Mouse (Mus musculus): ENCODE measurements at regions not wholly inside any gene's neighbourhood (a gene's known extent, or its start where the extent isn't known, plus 50 kb on each side); places are given as distances from the start of the nearest gene placed in this dataset.

DNA sequence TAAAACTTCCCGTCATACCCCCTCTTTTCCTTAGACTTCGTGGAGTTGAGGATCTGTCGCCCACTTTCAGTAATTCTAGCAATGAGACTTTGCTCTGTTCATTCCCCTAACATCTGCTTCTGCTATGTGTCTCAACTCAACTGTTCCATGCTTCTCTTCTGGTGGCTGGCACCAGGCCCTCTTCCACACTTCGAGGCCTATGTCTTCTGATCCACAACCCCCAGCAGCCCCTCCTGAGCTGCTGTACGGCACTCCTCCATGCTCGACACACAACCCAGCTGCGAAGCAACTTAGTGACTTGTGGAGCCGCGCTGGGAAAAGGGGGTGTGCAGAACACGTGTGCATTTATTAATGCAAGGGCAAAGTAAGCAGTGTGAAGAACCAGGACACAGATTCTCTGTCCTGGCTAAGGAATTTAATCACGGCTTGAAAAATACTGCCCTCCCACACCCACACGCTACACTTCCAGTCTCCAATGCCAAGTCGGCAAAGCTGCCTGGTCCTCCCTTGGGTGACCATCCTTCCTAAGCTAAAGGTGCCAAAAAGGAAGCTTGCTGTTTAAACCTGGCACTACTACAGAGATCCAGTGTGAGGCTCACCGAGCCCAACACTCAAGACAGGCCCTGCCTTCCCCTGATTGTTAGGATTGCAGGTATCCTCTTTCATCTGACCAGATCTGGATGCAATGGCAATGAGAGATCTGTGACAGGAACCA is 220.8 kb upstream of the Cdh5 start:
- Histone ChIP-seq H3K4me3 (ENCODE audit: low read depth, low read length) (no peak overlapping the region), H3K4me1 (ENCODE audit: insufficient read depth, low read depth, low read length) (no peaks in the 10 kb centered on the region), H3K36me3 (replicated peaks) (no peaks in the 10 kb centered on the region), H3K27me3 (ENCODE audit: insufficient read depth, low read length) (no peaks in the 10 kb centered on the region), H3K9me3 (replicated peaks) (peaks cover 71% of the 10 kb centered on the region)
- TF ChIP-seq GATA2 (IDR thresholded peaks at IDR 0.05; ENCODE audit: borderline replicate concordance, low read depth, low read length): no peak
- no peak for TF ChIP-seq GATA1 (IDR thresholded peaks at IDR 0.05; ENCODE audit: borderline replicate concordance, low read length)
- TF ChIP-seq TAL1 (conservative IDR thresholded peaks at IDR 0.05; ENCODE audit: low read depth, low read length): no peak
- no peak for TF ChIP-seq CTCF (IDR thresholded peaks at IDR 0.05; ENCODE audit: low read depth, low read length)
- TF ChIP-seq POLR2AphosphoS5 (IDR thresholded peaks at IDR 0.05; ENCODE audit: insufficient replicate concordance, low read depth, low read length): no peak
- no peak for ATAC-seq (ENCODE audit: extremely low read depth, insufficient number of reproducible peaks, low FRiP score, poor library complexity, severe bottlenecking)
- DNase-seq (ENCODE audit: low spot score): no peak

GRCm38 (mm10) chr8:103881146-103881486 is 220.3 kb upstream of the Cdh5 start:
- DNase-seq (ENCODE audit: low spot score): no peak
- ATAC-seq (ENCODE audit: extremely low read depth, insufficient number of reproducible peaks, low FRiP score, poor library complexity, severe bottlenecking): no peak
- H3K9me3 ChIP-seq (replicated peaks): peaks cover 68% of the 10 kb centered on the region
- H3K27me3 ChIP-seq (ENCODE audit: insufficient read depth, low read length): no peaks in the 10 kb centered on the region
- no peak overlapping the region for H3K4me3 ChIP-seq (ENCODE audit: low read depth, low read length)
- no peaks in the 10 kb centered on the region for H3K4me1 ChIP-seq (ENCODE audit: insufficient read depth, low read depth, low read length)
- TF ChIP-seq CTCF (IDR thresholded peaks at IDR 0.05; ENCODE audit: low read depth, low read length) (no peak), POLR2AphosphoS5 (IDR thresholded peaks at IDR 0.05; ENCODE audit: insufficient replicate concordance, low read depth, low read length) (no peak), GATA2 (IDR thresholded peaks at IDR 0.05; ENCODE audit: borderline replicate concordance, low read depth, low read length) (no peak), GATA1 (IDR thresholded peaks at IDR 0.05; ENCODE audit: borderline replicate concordance, low read length) (no peak), TAL1 (conservative IDR thresholded peaks at IDR 0.05; ENCODE audit: low read depth, low read length) (no peak)
- H3K36me3 ChIP-seq (replicated peaks): no peaks in the 10 kb centered on the region

- Histone ChIP-seq H3K4me3 (ENCODE audit: low read depth, low read length) (no peak overlapping the region), H3K27me3 (ENCODE audit: insufficient read depth, low read length) (no peaks in the 10 kb centered on the region), H3K4me1 (ENCODE audit: insufficient read depth, low read depth, low read length) (no peaks in the 10 kb centered on the region), H3K9me3 (replicated peaks) (peaks cover 67% of the 10 kb centered on the region), H3K36me3 (replicated peaks) (no peaks in the 10 kb centered on the region)
- no peak for TF ChIP-seq TAL1 (conservative IDR thresholded peaks at IDR 0.05; ENCODE audit: low read depth, low read length)
- no peak for TF ChIP-seq GATA2 (IDR thresholded peaks at IDR 0.05; ENCODE audit: borderline replicate concordance, low read depth, low read length)
- TF ChIP-seq GATA1 (IDR thresholded peaks at IDR 0.05; ENCODE audit: borderline replicate concordance, low read length): no peak
- TF ChIP-seq CTCF (IDR thresholded peaks at IDR 0.05; ENCODE audit: low read depth, low read length): no peak
- TF ChIP-seq POLR2AphosphoS5 (IDR thresholded peaks at IDR 0.05; ENCODE audit: insufficient replicate concordance, low read depth, low read length): no peak
- ATAC-seq (ENCODE audit: extremely low read depth, insufficient number of reproducible peaks, low FRiP score, poor library complexity, severe bottlenecking) (no peak), DNase-seq (ENCODE audit: low spot score) (no peak)
Measured at GRCm38 (mm10) chr8:103884873-103885780, 216.3 kb upstream of the Cdh5 start.

DNA sequence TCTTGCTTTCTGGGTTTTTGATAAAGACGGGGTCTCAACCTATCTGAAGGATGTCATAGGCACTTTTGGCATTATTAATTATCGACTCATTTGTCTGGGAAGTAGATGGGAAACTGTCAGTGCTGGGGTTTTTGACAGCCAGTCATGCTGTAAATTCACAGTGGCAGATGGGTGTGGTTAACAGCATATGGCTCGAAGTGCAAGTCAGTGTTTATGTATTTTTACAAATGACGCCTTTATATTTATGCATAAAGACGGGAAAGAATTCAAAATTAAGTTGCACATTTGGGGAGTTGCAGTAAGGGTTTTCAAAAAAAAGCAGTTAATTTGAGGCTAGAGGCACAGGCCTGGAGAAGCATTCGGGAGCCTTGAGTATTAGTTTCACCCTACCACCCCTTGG is 206.8 kb upstream of the Cdh5 start:
- TF ChIP-seq TAL1 (conservative IDR thresholded peaks at IDR 0.05; ENCODE audit: low read depth, low read length) (no peak), POLR2AphosphoS5 (IDR thresholded peaks at IDR 0.05; ENCODE audit: insufficient replicate concordance, low read depth, low read length) (no peak), GATA1 (IDR thresholded peaks at IDR 0.05; ENCODE audit: borderline replicate concordance, low read length) (no peak), CTCF (IDR thresholded peaks at IDR 0.05; ENCODE audit: low read depth, low read length) (no peak), GATA2 (IDR thresholded peaks at IDR 0.05; ENCODE audit: borderline replicate concordance, low read depth, low read length) (no peak)

GRCm38 (mm10) chr8:103895132-103895531 is 206.3 kb upstream of the Cdh5 start:
- TF ChIP-seq TAL1 (conservative IDR thresholded peaks at IDR 0.05; ENCODE audit: low read depth, low read length): no peak
- TF ChIP-seq GATA2 (IDR thresholded peaks at IDR 0.05; ENCODE audit: borderline replicate concordance, low read depth, low read length): no peak
- no peak overlapping the region for H3K4me3 ChIP-seq (ENCODE audit: low read depth, low read length)
- H3K9me3 ChIP-seq (replicated peaks): peaks cover 53% of the 10 kb centered on the region
- H3K27me3 ChIP-seq (ENCODE audit: insufficient read depth, low read length): no peaks in the 10 kb centered on the region
- DNase-seq (ENCODE audit: low spot score) (no peak), ATAC-seq (ENCODE audit: extremely low read depth, insufficient number of reproducible peaks, low FRiP score, poor library complexity, severe bottlenecking) (no peak)
- H3K4me1 ChIP-seq (ENCODE audit: insufficient read depth, low read depth, low read length): no peaks in the 10 kb centered on the region
- no peaks in the 10 kb centered on the region for H3K36me3 ChIP-seq (replicated peaks)

More for the DNA sequence above, 206.8 kb upstream of the Cdh5 start:
- no peaks in the 10 kb centered on the region for H3K36me3 ChIP-seq (replicated peaks)
- no peaks in the 10 kb centered on the region for H3K27me3 ChIP-seq (ENCODE audit: insufficient read depth, low read length)
- DNase-seq (ENCODE audit: low spot score) (no peak), ATAC-seq (ENCODE audit: extremely low read depth, insufficient number of reproducible peaks, low FRiP score, poor library complexity, severe bottlenecking) (no peak)
- H3K4me1 ChIP-seq (ENCODE audit: insufficient read depth, low read depth, low read length): no peaks in the 10 kb centered on the region
- no peak overlapping the region for H3K4me3 ChIP-seq (ENCODE audit: low read depth, low read length)
- H3K9me3 ChIP-seq (replicated peaks): peaks cover 57% of the 10 kb centered on the region

DNA sequence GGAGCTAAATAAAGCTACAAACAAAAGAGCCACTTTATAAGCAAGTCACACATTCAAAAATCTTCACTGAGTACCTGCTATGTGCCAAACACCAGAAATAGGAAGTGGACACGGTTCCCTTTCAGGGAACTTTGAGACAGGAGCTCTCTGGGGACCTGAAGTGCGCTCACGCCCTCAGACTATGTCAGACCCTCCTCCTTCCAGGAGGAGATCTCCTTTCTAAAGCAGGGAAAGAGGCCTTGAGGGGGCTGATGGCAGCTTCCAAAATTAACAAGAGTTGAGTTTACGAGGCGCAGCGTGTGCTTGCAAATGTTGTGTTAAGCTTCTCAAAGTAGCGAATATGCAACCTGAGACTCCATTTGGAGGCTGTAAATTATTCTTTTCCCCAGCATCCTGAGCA is 204.0 kb upstream of the Cdh5 start:
- TF ChIP-seq GATA1 (IDR thresholded peaks at IDR 0.05; ENCODE audit: borderline replicate concordance, low read length) (no peak), POLR2AphosphoS5 (IDR thresholded peaks at IDR 0.05; ENCODE audit: insufficient replicate concordance, low read depth, low read length) (no peak), TAL1 (conservative IDR thresholded peaks at IDR 0.05; ENCODE audit: low read depth, low read length) (no peak), CTCF (IDR thresholded peaks at IDR 0.05; ENCODE audit: low read depth, low read length) (no peak), GATA2 (IDR thresholded peaks at IDR 0.05; ENCODE audit: borderline replicate concordance, low read depth, low read length) (no peak)
- ATAC-seq (ENCODE audit: extremely low read depth, insufficient number of reproducible peaks, low FRiP score, poor library complexity, severe bottlenecking): no peak
- peaks cover 54% of the 10 kb centered on the region for H3K9me3 ChIP-seq (replicated peaks)
- no peak overlapping the region for H3K4me3 ChIP-seq (ENCODE audit: low read depth, low read length)
- H3K36me3 ChIP-seq (replicated peaks): no peaks in the 10 kb centered on the region
- no peak for DNase-seq (ENCODE audit: low spot score)
- no peaks in the 10 kb centered on the region for H3K4me1 ChIP-seq (ENCODE audit: insufficient read depth, low read depth, low read length)
- H3K27me3 ChIP-seq (ENCODE audit: insufficient read depth, low read length): no peaks in the 10 kb centered on the region

Measured in G1E (cell line).